Mouse (Mus musculus) lung, postnatal 25 days (tissue): ENCODE data around the gene Zfp830.

Source experiments
- DNase-seq: peaks from one replicate; pipeline ENCODE4 v3.0.0; 2022; ENCODE audit warnings: low spot score

The Zfp830 gene

DNA sequence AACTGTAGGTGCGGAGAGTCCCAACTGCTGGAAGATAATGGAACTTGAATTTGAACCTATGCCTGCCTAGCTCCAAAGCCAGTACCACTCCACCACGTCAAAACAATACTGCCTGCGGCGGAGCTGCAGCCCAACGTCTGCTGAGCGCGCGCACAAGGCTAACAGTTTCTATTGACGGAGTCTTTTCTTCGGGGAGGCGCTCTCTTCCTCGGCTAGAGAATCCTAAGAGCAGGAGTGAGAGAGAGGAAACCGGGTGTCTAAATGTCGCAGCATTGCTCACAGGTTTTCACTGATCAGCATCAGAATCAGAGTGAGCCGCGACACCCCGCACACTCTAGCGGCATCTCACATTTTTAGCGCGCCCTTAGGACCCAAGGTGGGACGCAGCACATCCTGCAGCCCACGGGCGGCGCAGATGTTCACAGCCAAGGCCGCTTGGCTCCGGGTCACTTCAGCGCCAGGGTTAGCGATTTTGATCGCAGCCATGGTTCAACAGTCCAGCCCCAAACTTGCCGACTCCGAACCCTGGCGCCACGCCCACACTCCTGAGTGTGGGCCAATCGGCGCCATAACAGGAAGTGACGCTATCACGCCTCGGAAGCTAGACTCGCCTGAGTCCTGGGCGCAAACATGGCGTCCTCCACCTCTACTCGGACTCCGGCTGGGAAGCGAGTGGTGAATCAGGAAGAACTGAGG is at the start of gene Zfp830, which contains the start of gene Cct6b:
TSS of gene Zfp830 (plus strand) at position 604 of the 696 bp plus-strand sequence.
TSS of gene Cct6b (minus strand) at position 580 of the 696 bp plus-strand sequence.
- DNase-seq, result peak; percentile 93

DNA sequence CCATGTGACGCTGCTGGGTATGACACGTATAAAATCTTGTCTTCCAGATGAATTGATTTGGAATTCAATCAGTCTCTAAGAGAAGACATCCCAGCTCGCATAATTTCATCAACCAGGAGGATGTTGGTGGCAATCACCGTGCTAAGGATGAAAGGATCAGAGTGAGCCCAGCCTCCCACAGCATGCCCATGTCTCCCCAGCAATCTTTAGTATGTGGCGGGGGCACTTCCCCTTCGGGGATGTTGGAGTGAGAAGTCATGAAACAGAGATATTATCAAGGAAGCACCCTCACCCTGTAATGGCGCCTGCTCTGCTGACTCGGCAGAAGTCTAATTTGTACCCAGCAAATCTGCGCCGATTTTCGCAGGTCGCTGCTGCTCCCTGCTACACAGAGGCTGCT is 44.9 kb upstream of the Zfp830 start:
- DNase-seq, result no peak

DNA sequence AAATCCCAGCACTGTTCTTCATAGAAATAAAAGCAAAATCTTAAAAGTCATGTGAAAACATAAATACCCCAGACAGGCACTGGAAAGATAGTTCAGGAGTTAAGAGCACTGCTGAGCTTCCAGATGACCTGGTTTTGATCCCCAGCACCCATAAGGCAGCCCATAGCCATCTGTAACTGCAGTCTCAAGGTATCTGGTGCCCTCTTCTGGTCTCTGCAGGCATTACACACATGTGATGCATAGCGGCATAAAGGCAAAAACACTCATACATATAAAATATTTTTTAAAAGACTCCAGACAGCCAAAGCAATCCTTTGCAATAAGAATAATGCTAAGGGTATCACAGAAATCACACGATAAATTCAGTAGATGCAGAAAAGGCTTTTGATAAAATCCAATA is 37.3 kb upstream of the Zfp830 start:
- no peak for DNase-seq

DNA sequence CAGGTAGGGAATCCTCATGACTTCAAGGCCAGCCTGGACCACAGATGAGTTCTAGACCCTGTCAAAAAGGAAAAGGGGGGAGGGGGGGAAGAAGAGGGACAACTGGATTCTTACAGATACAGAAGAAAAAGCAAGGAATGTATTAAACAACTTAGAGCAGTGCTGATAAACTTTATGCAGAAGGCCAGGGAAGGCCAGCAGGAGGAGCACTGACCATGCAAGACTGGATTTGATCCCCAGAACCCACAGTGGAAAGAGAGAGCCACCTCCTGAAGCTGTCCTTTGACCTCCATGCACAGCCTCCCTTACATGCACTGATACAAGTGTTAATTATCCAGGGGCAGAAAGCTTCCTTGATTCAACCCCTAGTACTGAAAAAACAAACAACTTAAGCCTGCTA is 29.9 kb upstream of the Zfp830 start:
- DNase-seq, result no peak

DNA sequence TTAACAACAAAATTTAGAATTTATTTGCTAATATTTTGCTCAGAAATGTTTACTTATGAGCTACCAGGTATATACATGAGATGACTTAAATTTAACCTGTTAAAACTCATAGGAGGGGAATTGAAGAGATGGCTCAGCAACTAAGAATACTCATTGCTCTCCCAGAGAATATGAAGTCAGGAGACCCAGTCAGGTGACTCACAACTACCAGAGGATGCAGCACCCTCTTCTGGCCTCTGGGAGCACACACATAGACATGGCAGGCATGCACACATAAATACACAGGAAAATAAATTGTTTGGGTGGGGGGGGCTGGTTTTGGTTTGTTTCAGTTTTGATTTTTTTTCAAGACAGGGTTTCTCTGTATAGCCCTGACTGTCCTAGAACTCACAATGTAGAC is 25.1 kb upstream of the Zfp830 start:
- no peak for DNase-seq

DNA sequence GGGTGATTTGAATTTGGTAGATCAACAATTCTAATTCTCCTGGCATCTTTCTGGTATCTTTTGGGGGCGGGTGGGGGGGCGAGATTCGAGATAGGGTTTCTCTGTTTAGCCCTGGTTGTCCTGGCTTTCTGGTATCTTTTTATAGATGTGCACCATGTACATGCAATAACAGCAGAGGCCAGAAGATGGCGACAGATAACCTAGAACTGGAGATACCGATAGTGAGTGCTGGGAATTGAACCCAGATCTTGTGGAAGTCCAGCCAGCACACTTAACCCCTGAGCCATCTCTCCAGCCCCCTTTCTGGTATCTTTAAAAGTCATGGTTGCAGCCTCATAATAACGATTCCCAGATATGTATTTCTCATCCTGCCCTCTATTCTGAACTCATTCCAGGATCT is 18.0 kb upstream of the Zfp830 start:
- DNase-seq, result peak; percentile 42

DNA sequence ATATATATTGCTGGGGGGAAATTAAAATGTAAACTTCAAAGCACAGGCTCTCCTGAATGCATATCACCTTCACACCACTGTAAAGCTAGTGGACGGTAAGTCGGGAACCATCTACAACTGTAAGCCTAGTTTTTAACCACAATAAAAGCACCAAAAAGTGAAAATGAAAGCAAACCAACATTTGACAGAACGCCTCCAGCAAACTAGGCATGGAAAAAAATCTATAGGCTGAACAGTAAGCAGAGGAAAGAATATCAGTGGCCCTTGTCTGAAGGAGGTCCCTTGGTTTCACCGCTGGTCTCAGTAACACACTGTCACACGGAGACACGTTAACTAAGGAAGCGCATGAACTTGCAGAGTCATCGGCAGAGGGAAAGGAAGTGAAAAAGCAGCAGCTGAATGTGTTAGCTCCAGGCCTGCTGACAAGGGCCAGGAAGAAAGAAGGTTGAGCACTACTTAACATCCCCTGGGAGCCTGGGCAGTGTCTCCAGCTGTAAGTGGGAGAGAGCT is 17.2 kb upstream of the Zfp830 start:
- DNase-seq, result peak; percentile 16

DNA sequence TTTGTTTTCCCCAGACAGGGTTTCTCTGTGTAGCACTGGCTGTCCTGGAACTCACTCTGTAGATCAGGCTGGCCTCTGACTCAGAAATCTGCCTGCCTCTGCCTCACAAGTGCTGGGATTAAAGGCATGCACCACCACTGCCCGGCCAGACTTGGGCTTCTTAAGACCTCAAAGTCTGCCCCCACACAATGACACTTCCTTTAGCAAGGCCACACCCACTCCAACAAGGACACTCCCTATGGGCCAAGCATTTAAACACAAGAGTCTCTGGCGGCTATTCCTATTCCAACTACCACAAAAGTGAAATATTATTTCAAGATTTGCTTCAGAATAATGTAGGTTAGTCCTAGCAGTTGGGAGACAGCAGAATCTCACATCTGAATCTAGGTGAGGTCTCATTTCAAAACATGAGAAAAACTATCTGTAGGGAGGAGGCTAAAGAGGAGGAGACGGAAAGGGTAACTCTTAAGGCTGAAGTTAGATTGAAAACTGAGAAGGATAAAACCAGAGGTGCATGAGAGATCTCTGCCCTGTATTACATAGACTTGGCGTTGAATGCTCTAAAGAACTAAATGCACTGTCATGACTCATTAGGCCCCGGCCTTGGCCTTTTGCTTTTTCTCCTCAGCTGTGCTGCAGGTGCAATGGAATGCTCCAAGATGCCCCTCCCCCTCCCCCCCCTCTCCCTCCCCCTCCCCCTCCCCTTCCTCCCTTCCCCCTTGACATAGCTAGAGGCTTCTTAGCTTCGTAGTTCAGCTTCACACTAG is 11.6 kb upstream of the Zfp830 start:
- no peak for DNase-seq

DNA sequence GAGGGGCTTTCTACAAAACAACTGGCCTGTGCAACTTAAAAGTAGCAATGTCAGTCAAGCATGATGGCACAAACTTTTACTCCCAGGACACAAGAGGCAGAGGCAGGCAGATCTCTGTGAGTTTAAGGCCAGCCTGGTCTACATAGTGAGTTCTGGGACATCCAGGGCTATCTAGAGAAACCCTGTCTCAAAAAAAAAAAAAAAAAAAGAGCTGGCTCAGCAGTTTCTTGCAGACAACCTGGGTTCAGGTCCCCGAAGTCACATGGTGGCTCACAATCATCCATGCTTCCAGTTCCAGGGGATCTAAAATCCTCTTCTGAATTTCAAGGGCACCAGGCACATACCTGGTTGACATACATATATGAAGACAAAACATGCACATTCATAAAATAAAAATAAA is 8.2 kb upstream of the Zfp830 start:
- DNase-seq, result no peak

DNA sequence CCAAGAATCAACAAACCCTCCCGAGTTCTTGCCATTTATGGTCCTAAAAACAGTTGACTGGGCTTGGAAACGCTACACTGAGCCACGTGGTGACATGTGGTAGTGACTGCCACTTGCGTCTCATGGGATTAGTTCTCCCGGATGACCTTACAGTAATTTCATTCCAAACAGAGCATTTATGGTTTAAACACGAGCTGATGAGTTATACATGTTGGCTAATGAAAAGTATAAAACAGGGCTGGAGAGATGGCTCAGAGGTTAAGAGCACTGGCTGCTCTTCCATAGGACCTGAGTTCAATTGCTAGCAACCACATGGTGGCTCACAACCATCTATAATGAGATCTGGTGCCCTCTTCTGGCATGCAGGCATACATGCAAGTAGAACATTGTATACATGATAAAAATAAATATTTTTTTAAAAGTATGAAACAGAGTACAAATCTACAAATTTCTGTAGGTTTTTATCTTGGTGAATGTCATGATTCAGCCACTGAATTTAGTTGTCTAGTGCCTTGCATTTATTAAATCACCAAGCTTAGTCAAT is 1.8 kb upstream of the Zfp830 start:
- DNase-seq, result no peak

DNA sequence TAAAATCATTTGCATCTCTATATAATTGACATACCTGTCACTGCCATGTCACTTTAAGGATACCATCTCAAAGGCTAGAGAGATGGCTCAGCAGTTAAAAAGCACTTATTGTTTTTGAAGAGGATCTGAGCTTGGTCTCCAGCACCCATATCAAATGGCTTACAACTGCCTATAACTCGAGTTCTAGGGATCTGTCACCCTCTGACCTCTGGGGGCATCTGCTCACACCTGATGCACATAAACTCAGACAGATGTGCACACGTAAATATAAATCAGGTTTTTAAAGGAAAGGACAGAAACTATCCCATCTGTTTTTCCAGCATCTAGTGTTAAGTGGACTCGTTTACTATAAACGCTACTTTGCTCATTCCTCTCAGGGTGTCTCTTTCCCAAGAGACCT is 884 bp upstream of the Zfp830 start:
- no peak for DNase-seq

DNA sequence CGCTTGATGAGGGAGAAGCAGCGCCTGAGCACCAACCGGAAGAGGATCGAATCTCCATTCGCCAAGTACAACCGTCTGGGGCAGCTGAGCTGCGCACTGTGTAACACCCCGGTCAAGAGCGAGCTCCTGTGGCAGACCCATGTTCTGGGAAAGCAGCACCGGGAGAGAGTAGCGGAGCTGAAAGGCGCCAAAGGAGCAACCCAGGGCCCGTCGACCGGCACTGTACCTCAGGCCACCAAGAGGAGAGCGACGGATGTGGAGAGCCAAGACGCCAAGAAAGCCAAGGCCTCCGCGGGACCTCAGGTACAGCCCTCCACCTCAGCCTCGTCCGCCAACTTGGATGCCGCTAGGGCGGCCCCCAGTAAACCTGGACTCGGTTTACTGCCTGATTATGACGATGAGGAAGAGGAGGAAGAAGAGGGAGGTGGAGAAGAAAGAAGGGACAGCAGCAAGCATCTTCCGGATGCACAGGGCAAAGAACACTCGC is 336 bp downstream of the Zfp830 start:
- DNase-seq, result no peak

DNA sequence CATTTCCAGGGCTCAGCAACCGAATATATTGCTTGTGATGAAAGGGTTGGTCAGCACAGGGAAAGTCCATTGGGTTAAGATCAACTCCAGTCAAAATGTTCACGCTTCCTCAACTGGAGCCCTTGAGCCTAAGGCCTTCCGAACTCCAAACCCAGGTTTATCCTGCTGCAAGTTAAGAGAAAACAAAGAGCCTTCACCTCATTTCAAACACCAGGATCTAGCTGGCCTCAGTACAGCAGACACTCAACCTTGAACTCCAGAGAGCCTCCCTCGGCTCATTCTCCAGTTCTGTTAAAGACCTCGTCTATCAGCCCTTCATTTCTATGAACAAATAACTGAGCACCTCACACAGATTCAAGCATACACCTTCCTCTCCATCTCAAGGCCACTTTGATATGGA is 16.0 kb downstream of the Zfp830 start:
- DNase-seq, result no peak

DNA sequence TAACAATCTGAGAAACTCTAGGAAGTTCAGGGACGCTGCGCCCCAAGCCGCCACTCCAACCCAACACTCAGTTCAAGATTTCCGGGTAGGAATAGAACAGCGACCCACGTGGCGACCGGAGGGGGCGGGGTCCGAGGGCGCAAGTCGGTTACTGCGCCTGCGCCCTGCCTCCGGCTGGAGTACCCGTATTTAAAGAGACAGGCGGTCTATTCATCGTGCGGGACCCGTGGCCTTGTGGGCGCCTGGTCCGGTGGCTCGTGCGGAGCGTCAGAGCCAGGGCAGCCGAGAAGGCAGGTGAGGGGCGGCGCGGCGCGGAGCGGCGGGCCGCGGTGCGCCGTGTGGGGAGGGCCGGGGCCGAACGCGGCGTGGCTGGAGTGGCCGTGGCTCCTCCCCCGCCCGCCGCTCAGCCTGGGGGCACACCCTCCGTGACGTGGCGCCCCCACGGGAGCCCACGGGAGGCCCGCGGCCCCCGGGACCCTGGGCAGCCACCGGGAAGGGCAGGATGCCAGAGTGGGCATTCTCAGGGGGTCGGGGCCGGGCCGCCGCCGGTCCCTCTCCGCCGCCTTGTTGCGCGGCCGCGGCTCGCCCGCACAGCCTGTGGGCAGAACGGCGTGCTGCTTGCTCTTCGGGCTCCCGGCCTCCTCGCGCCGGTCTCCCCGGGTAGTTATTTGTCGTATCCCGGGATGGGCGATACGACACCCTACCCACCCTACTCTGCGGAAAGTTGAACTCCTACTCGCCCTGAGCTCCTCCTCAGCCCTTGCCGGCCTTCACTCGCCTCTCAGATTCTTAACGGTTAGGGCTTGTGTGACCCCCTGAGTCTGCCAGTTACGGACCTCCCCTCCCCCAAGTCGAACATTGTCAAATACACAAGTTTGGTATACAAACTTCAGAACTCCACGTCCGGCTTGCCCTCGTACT is 17.1 kb downstream of the Zfp830 start, which contains the start of gene Lig3:
TSS of gene Lig3 (plus strand) at position 126 of the 921 bp plus-strand sequence.
- peak; percentile 96 for DNase-seq

DNA sequence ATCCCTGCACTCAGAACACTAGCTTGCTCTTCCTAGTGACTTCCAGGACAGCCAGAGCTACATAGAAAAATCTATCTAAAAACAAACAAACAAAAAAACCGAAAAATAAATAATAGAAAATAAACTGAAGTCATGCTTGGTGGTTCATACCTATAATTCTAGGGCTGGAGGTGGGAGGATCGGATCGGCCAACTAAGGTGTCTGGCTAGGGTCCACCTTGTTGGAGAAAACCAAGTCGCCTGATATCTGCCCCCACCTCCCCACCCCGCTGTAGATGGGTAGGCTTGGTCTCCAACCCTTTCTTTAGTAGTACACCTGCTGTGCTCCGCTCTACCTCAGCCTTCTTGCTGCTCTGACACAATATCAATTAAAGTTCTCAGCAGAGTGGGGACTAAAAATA is 18.1 kb downstream of the Zfp830 start:
- DNase-seq, result no peak

DNA sequence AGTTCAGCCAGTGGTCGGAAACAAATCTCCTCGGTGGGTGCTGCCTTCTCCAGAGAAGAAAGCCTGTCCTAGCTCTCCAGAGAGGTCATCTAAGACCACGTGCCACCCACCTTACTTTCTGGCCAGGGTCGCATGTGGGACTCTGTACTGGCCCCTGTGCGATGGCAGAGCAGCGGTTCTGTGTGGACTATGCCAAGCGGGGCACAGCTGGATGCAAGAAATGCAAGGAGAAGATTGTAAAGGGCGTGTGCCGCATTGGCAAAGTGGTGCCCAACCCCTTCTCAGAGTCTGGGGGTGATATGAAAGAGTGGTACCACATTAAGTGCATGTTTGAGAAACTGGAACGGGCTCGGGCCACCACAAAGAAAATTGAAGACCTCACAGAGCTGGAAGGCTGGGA is 19.3 kb downstream of the Zfp830 start:
- DNase-seq, result no peak

DNA sequence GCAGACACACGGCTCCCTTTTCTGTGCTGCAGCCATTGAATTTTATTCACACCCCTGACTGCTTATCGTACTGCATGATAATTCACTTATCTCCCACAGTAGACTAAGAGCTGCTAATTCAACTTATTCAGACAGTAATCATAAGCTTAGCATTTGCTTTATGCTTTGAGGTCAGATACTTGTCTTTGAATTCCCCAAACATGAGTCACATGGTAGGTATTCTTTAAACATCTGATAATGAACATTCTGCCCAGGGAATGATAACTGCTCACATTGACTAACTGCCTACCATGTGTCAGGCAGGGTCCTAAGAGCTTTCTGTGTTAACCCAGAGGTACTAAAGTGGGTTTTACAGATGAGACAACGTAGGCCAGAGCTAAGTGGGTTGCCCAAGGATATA is 42.5 kb downstream of the Zfp830 start:
- no peak for DNase-seq

DNA sequence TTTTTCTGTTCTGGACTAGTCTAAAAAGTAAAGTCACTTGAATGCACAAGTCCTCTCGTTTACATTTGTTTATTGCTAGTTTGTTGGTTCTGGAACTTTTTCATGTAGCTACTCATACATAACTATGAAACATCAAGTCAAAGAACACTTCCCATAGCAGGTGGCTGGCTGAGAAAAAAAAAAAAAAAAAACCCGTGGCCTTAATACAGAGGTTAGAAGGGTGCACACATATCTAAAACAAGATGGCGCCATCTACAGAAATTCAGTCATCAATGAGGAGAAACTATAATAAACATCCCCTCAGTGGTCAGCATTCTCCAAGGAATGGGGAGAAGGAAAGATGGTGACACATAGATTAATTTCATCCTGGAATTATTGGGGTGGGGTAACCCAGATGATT is 43.2 kb downstream of the Zfp830 start:
- DNase-seq, result no peak

DNA sequence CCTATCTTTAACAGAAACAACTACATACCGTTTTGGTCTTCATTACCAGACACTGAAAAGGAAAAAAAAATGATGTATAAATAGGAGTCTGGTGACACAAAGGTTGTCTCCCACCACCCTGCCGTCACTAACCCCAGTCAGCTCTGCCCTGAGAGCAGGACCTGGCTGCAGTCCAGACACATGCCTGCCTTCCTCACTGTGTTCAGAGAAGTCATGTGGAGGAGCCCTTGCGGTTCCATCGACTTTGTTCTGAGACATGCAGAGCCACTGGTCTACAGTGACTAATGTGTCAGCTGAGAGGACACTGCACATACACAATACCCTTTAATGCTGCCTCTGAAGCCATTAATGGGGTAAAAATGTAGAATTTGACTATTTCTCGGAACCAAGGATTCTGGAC is 44.3 kb downstream of the Zfp830 start:
- DNase-seq, result no peak
